Mouse (Mus musculus) liver, postnatal 0 days (tissue): ENCODE measurements around the gene Olfr691.
"Not testable (repeated sequence)": the region's sequence is repeated elsewhere in the genome, so short reads cannot be mapped to it uniquely, and the experiment has no call there.

Experiments
- CTCF ChIP-seq: sonication (generic); IDR thresholded peaks from 2 replicates; pipeline ENCODE4 v1.5.1; 2016; ENCODE audit warnings: antibody characterized with exemption, low read depth
- EP300 ChIP-seq: IDR thresholded peaks from 2 replicates; pipeline ENCODE4 v1.6.1; 2016; ENCODE audit warnings: antibody characterized with exemption, low read depth, mild to moderate bottlenecking

GRCm38 (mm10) chr7:105356064-105356463, 14.0 kb upstream of the Olfr691 start:
- not testable (repeated sequence) for TF ChIP-seq CTCF, EP300
